Mouse (Mus musculus) inflammation-experienced regulatory T-cells, adult 6 months (primary cell): ENCODE data around the gene Pank1. TPM values are rescaled to one million over a fixed set of nuclear protein-coding genes. Genes with fewer than 3 reads are reported as not detected.

ENCODE experiments used
- ATAC-seq: one replicate; pipeline ENCODE4 v1.8.0; 2017
- polyA plus RNA-seq, 3 experiments: library from polyadenylated mRNA; unstranded; fragments of 100-300 nt; shearing (Covaris generic); gene quantifications; one replicate each; pipeline ENCODE4 v1.2.1; 2017

The Pank1 gene
- polyA plus RNA-seq, 3 experiments from 2014 or later = 0.35 to 0.83 (median 0.52) TPM

DNA sequence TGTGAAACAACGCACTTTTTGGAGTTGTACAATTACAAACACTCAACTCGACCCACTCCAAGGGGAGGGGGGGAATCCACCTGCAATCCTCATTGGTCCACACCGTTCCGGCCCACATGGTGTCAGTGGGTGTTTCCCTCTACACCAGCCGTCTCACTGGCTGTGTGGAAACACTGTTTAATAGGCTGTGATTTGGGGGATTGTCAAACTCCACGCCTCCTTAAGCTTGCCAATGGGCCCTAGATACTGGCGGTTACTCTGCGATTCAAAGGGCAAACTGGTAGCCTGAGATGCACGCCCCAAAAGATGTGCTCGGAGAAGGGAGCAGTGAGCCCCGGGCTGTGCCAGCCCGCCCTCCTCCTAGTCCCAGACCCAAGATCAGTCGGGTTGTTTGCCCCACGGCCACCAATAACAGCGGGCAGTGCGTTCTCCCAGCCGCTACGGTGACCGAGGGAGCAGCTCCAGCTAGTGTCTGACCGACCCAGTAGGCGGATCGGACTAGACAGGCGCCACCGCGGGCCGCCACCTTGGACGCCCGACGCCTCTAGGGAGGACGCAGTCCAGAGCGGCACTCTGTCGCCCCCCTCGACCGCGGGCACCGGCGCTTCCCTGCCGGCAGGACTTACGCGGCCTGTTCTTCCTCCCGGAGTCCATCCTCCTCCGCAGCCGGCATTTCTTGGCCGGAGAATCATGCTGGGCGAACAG is 1.2 kb downstream of the Pank1 start:
- ATAC-seq = peak; percentile 89

DNA sequence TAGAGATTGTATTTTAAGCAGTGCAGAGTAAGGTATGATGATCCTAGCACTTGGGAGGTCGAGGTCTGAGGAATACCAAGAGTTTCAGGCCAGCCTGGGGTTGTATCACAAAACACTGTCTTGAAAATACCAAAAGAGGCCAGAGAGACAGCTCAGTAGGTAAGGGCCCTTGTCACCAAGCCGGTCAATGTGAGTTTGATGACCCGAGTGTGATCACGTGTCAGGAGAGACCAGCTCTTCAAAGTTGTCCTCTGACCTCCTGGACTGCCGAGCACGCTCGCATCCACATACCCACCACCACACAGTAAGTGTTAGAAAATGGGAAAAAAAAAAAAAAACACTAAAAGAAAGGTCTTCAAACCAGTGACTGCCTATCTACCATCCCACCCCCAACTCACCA is 2.6 kb downstream of the Pank1 start:
- ATAC-seq = no peak

DNA sequence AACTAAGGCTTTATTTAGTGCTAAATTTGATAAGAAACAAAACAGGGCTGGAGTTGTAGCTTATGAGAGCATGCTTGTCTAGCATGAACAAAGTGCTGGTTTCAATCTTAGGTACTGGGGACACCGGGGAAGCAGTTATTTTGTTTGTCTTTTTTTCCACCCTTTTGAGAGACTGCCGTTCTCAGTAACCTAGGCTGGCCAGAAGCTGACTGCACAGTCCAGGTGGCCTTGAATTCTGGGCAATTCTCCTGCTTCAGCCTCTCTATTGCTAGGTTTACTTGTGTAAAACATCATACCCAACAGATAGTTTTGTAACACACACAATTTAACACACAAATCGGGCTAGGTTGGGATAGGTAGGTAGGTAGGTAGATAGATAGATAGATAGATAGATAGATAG is 9.9 kb downstream of the Pank1 start:
- no peak for ATAC-seq

- no peak for ATAC-seq
Measured at GRCm38 (mm10) chr19:34868093-34868741, 11.0 kb downstream of the Pank1 start.

DNA sequence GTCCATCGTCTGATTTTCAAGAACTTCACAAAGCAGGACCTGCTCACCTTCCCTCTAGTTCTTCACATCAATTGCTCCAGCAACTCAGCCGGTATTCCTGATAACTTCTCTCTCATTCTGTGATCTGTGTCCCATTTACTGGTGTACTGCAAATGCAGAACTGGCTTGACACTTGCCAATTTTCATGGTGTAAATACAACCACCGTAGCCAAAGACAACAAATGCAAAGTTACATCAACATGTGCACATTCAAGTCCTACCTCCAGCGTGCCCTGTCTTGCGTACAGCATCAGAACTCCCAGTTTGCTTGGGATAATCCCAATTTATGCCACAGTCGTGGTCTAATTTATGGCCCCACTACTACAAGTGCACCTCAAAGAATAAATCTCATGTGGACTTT is 15.5 kb downstream of the Pank1 start:
- no peak for ATAC-seq

DNA sequence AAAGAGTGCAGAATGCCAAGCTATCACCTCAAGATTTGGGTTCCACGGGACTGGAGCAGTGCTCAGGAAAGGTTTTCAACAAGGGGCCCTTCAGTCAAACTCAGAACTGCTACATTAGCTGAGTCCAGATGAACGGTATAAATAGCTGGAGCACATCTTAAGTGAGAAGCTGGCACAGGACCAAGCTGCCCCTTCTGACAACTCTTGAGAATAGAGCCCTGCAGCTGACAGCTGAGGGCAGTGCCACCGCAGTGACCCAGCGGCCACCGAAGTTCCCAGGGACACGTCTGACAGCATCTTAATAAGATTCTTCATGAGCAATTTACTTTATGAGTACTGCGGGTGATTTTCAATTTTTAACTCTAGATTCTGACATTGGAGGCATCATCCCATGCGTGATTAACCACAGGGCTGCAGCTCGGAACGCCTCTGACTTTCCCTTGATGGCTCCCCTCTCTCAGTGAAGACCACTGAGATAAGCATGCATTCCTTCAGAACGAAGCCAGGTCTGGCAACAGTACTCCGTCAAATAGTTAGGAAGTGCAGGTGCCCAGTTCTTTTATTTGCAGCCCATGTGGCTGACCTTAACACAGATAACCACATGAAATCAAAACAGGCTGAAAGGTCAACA is 23.1 kb downstream of the Pank1 start:
- ATAC-seq = no peak

DNA sequence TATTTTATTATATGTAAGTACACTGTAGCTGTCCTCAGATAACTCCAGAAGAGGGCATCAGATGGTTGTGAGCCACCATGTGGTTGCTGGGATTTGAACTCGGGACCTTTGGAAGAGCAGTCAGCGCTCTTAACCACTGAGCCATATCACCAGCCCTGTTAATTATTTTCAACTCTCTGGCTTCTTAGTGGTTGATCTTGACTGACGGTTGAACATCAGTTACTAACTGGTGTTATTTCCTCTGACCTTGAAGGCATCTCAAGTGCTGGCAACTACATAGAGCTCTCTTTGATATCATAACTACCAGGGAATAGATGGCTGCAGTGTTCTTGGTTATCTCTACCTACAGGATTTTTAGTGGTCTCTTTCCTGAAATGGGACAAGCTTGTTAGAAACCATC is 28.1 kb downstream of the Pank1 start:
- no peak for ATAC-seq

- ATAC-seq = no peak
Measured at GRCm38 (mm10) chr19:34849426-34849825, 29.8 kb downstream of the Pank1 start.

DNA sequence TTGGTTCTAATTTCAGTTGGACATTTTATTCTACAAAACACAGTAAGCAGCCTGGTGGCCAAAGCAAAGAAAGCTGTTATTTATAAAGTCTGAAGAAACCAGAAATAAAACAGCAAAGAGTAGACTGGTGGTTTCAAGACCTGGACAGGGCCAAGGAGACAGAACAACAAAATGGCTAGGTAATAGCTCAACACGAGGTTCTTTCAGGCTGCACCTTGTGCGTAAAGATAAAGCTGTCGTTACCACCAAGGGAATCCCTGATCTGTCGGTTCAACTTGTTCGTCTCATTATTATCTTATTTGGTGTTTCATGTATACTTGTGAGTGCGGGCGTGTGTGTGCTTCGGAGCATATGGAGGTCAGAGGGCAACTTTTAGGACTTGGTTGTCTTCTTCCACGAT is 31.1 kb downstream of the Pank1 start:
- ATAC-seq = no peak

DNA sequence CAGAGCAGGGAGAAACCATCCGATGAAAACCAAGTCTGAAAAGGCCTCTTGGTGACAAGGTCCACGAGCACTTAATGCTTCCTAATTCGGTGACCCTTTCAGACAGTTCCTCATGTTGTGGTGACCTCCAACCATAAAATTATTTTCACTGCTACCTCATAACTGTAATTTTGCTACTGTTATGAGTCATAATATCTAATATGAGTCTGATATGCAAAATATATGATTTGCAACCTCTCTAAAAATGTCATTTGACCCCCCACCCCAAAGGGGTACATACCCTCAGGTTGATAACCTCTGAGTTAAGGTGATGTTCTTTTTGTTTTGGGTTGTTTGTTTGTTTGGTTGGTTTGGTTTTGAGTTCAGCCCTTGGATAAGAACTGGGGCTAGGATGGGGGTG is 32.2 kb downstream of the Pank1 start:
- ATAC-seq = peak; percentile 22

- ATAC-seq = peak; percentile 74
Measured at GRCm38 (mm10) chr19:34846508-34847038, 32.7 kb downstream of the Pank1 start.

- ATAC-seq = no peak
Measured at GRCm38 (mm10) chr19:34846005-34846404, 33.2 kb downstream of the Pank1 start.

GRCm38 (mm10) chr19:34845331-34845730 is 33.9 kb downstream of the Pank1 start:
- ATAC-seq = no peak

GRCm38 (mm10) chr19:34844760-34845159 is 34.5 kb downstream of the Pank1 start:
- no peak for ATAC-seq

- no peak for ATAC-seq
Measured at GRCm38 (mm10) chr19:34844047-34844446, 35.2 kb downstream of the Pank1 start.

DNA sequence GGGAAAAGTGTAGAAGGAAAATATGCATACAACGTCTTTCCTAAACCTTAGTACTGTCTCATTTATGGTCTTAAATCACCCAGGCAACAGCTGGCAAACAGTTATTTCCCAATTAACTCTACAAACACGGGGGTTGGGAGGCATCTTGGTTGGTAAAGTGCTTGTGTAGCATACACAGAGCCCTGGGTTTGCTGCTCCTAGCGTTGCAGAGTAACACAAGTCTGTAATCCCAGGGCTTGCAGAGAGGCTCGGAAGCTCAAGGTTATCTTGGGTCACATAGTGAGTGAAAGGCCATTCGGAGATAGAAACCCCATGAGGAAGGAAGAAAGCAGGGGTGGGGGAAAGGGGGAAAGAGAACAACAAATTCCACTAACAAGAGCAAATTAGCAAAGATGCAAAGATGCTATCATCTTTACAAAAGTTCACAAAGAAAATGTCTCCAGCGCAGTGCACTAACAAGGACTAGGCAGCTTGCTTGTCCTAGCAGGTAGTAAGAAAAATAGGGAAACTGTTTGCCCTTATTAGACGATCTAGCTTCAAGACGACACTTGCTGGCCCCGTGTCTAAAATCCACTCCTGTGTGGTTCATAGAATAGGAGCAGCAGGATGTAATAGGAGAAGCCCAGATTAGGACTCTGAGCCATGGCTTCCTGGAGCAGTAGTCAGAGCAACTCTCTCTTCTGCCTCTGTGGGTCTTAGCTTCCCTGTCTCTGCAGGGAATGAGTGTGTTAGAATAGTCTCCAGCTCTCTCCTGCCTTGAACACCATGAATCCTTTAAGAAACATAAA is 37.3 kb downstream of the Pank1 start:
- no peak for ATAC-seq

- ATAC-seq = no peak
Measured at GRCm38 (mm10) chr19:34838624-34839023, 40.6 kb downstream of the Pank1 start.

- no peak for ATAC-seq
Measured at GRCm38 (mm10) chr19:34831702-34832101, 47.6 kb downstream of the Pank1 start.

- no peak for ATAC-seq
Measured at GRCm38 (mm10) chr19:34827916-34828635, 51.2 kb downstream of the Pank1 start.

GRCm38 (mm10) chr19:34827444-34827843 is 51.8 kb downstream of the Pank1 start:
- ATAC-seq = no peak

GRCm38 (mm10) chr19:34825946-34826655 is 53.2 kb downstream of the Pank1 start:
- ATAC-seq = peak; percentile 43
